Mouse (Mus musculus): ENCODE results near the gene Ctso. TPM values are rescaled to one million over a fixed set of nuclear protein-coding genes. Genes with fewer than 3 reads are reported as not detected.

The Ctso gene
- polyA plus RNA-seq, 1 experiment: 8.9 TPM

DNA sequence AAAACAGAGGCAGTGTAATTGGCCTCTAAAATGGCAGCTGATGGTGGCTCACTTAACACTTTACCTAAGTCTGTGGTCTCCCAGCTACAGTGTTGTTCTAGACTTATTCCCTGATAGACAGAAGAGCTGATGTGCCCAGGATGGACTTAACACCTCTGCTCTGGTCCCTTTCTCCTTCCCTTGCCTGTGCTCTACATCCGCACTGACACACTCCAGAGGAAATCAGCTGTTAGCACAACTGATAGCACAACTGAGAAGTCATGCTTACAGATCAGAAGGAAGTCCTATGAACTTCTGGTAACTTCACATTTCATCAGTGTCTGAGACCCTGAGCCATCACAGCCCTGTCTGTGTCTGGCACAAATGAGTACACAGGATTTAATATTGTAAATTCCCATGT lies 3.3 kb upstream of the Ctso start:
- Histone ChIP-seq H3K27ac (ENCODE audit: insufficient read depth, low read length) (peak overlapping the region; percentile 55), H3K4me1 (ENCODE audit: control insufficient read depth, insufficient read depth, insufficient read length) (peaks cover 15% of the 10 kb centered on the region), H3K36me3 (ENCODE audit: control insufficient read depth, insufficient read depth, low read length) (no peaks in the 10 kb centered on the region), H3K27me3 (ENCODE audit: control insufficient read depth, insufficient read depth, low read length) (no peaks in the 10 kb centered on the region), H3K4me3 (ENCODE audit: extremely low read depth, insufficient read depth, insufficient read length) (no peak overlapping the region)
- DNase-seq (ENCODE audit: low read depth in 1 of 2, low spot score in 2 of 2): no peak
- no peak for TF ChIP-seq POLR2A (IDR thresholded peaks at IDR 0.05; ENCODE audit: low read depth, low read length)
- TF ChIP-seq CTCF (IDR thresholded peaks at IDR 0.05; ENCODE audit: extremely low read depth, insufficient read depth, insufficient read length, insufficient replicate concordance): no peak
- WGBS: 59% methylated on average over 1 of the region's 1 CpGs

DNA sequence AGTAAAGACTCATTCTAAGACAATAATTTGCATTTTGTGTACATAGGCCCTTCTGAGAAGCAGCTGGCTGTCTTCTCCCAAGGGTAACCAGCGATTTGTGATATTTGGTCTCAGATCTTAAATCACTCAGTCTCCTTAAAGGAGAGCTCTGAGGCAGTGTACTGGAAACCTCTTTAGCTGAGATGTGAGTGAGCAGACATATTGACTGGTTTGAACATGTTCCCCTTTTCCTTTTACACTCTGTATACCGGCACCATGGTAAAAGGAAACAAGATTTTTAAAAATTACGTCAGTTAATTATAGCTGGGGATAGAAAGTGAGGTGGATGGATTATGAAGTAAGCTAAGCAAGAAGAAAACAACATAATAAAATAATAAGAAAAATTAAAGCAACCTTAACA lies 706 bp upstream of the Ctso start:
- peaks cover 18% of the 10 kb centered on the region for H3K4me1 ChIP-seq (ENCODE audit: control insufficient read depth, insufficient read depth, insufficient read length)
- TF ChIP-seq CTCF (IDR thresholded peaks at IDR 0.05; ENCODE audit: extremely low read depth, insufficient read depth, insufficient read length, insufficient replicate concordance) (no peak), POLR2A (IDR thresholded peaks at IDR 0.05; ENCODE audit: low read depth, low read length) (no peak)
- 24% methylated on average over 3 of the region's 3 CpGs for WGBS
- peak overlapping the region; percentile 22; the same call in 1 of the 2 replicates for H3K27ac ChIP-seq (ENCODE audit: insufficient read depth, low read length)
- no peak for DNase-seq (ENCODE audit: low read depth in 1 of 2, low spot score in 2 of 2)
- no peak overlapping the region for H3K4me3 ChIP-seq (ENCODE audit: extremely low read depth, insufficient read depth, insufficient read length)
- no peaks in the 10 kb centered on the region for H3K36me3 ChIP-seq (ENCODE audit: control insufficient read depth, insufficient read depth, low read length)
- H3K27me3 ChIP-seq (ENCODE audit: control insufficient read depth, insufficient read depth, low read length): no peaks in the 10 kb centered on the region

DNA sequence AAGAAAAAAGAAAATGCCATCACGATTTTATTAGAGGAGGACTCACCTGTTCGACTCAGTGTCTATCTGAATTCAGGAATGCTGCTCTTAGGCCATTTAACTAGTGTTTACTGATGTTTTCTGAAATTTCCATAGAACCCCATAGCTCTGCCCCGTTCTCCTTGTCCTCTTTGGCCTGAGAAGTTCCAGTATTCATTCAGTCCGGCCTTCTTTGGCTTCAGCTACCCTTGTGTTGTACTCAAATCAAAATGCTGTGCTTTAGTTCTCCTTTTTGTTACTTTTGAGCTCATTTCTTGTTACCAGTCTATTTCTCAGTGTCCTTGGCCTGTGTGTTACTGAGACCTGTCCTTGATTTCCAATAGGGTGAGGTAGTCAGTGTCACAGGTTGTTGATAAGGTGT lies 947 bp downstream of the Ctso start:
- Histone ChIP-seq H3K36me3 (ENCODE audit: control insufficient read depth, insufficient read depth, low read length) (no peaks in the 10 kb centered on the region), H3K27me3 (ENCODE audit: control insufficient read depth, insufficient read depth, low read length) (no peaks in the 10 kb centered on the region), H3K4me3 (ENCODE audit: extremely low read depth, insufficient read depth, insufficient read length) (no peak overlapping the region; the same call in 1 of the 2 replicates), H3K27ac (ENCODE audit: insufficient read depth, low read length) (peak overlapping the region; percentile 3; the same call in 1 of the 2 replicates), H3K4me1 (ENCODE audit: control insufficient read depth, insufficient read depth, insufficient read length) (peaks cover 15% of the 10 kb centered on the region)
- no peak for DNase-seq (ENCODE audit: low read depth in 1 of 2, low spot score in 2 of 2)
- no peak for TF ChIP-seq CTCF (IDR thresholded peaks at IDR 0.05; ENCODE audit: extremely low read depth, insufficient read depth, insufficient read length, insufficient replicate concordance)
- TF ChIP-seq POLR2A (IDR thresholded peaks at IDR 0.05; ENCODE audit: low read depth, low read length): no peak
- 72% methylated on average over 4 of the region's 4 CpGs for WGBS

DNA sequence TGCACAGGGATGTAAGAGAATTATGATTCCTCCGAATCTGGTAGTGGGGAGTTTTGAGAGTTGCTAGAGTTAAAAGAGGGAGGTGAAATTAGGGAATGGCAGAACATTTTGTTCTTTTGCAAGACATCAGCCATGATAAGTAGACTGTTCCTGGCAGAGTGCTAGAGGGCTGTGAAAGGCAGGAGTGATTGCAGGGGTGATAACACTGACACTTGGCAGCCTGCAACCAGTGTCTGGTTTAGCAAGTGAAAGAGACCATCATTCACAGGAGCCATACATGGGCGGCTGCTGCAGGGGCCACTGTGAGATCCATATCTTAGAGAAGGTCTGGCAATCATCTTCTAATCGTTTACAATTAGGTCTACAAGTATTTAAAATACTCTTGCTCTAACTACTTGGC lies 6.5 kb downstream of the Ctso start:
- peaks cover 9% of the 10 kb centered on the region for H3K4me1 ChIP-seq (ENCODE audit: control insufficient read depth, insufficient read depth, insufficient read length)
- no peak overlapping the region for H3K27ac ChIP-seq (ENCODE audit: insufficient read depth, low read length)
- peaks cover 13% of the 10 kb centered on the region; the same call in 1 of the 2 replicates for H3K36me3 ChIP-seq (ENCODE audit: control insufficient read depth, insufficient read depth, low read length)
- no peak overlapping the region for H3K4me3 ChIP-seq (ENCODE audit: extremely low read depth, insufficient read depth, insufficient read length)
- DNase-seq (ENCODE audit: low read depth in 1 of 2, low spot score in 2 of 2): no peak
- WGBS: 79% methylated on average over 3 of the region's 3 CpGs
- H3K27me3 ChIP-seq (ENCODE audit: control insufficient read depth, insufficient read depth, low read length): no peaks in the 10 kb centered on the region
- TF ChIP-seq POLR2A (IDR thresholded peaks at IDR 0.05; ENCODE audit: low read depth, low read length) (no peak), CTCF (IDR thresholded peaks at IDR 0.05; ENCODE audit: extremely low read depth, insufficient read depth, insufficient read length, insufficient replicate concordance) (no peak)

DNA sequence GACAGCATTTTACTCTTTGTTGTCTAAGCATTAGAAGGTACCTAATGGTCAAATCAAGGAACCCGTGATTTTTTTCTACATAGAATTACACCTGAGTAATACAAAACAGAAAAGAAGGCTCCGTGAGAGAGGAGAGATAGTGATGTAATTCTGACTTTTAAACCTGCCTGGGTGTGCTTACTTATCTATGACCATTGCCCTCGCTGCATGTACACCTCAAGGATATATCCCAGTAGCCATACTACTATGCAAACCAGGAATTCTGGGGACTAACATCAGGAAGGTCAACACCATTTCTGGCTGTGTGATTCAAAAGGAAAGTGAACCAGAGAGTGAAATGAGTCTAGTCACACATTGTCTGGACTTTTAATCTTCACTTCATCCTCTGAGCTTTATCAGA lies 9.9 kb downstream of the Ctso start:
- Histone ChIP-seq H3K4me1 (ENCODE audit: control insufficient read depth, insufficient read depth, insufficient read length) (peaks cover 5% of the 10 kb centered on the region), H3K27me3 (ENCODE audit: control insufficient read depth, insufficient read depth, low read length) (no peaks in the 10 kb centered on the region), H3K36me3 (ENCODE audit: control insufficient read depth, insufficient read depth, low read length) (peaks cover 24% of the 10 kb centered on the region), H3K4me3 (ENCODE audit: extremely low read depth, insufficient read depth, insufficient read length) (no peak overlapping the region), H3K27ac (ENCODE audit: insufficient read depth, low read length) (no peak overlapping the region)
- no peak for TF ChIP-seq CTCF (IDR thresholded peaks at IDR 0.05; ENCODE audit: extremely low read depth, insufficient read depth, insufficient read length, insufficient replicate concordance)
- no peak for TF ChIP-seq POLR2A (IDR thresholded peaks at IDR 0.05; ENCODE audit: low read depth, low read length)
- DNase-seq (ENCODE audit: low read depth in 1 of 2, low spot score in 2 of 2): no peak
- 91% methylated on average over 3 of the region's 3 CpGs for WGBS

DNA sequence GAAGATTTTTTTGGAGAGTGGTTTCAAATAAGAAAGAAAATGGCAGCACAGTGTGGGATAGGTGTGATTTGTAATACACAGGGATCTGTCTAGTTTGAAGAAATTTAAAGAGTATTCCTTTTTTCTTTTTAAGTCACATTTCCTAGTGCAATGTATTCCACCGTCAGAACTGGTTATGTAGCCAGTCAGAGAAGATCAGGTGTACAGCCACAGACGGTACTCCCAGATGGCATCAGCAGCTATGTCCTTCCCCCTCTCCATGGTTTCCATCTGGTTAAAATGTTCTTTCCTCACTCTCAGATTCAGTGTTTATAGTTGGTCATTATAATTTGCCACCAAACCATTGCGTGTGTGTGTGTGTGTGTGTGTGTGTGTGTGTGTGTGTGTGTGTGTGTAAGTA lies 10.7 kb downstream of the Ctso start:
- H3K36me3 ChIP-seq (ENCODE audit: control insufficient read depth, insufficient read depth, low read length): peaks cover 29% of the 10 kb centered on the region
- no peak overlapping the region for H3K4me3 ChIP-seq (ENCODE audit: extremely low read depth, insufficient read depth, insufficient read length)
- no peaks in the 10 kb centered on the region for H3K27me3 ChIP-seq (ENCODE audit: control insufficient read depth, insufficient read depth, low read length)
- DNase-seq (ENCODE audit: low read depth in 1 of 2, low spot score in 2 of 2): no peak
- H3K4me1 ChIP-seq (ENCODE audit: control insufficient read depth, insufficient read depth, insufficient read length): peaks cover 3% of the 10 kb centered on the region; the same call in 1 of the 2 replicates
- TF ChIP-seq CTCF (IDR thresholded peaks at IDR 0.05; ENCODE audit: extremely low read depth, insufficient read depth, insufficient read length, insufficient replicate concordance) (no peak), POLR2A (IDR thresholded peaks at IDR 0.05; ENCODE audit: low read depth, low read length) (no peak)
- H3K27ac ChIP-seq (ENCODE audit: insufficient read depth, low read length): no peak overlapping the region
- 88% methylated on average over 3 of the region's 3 CpGs for WGBS

DNA sequence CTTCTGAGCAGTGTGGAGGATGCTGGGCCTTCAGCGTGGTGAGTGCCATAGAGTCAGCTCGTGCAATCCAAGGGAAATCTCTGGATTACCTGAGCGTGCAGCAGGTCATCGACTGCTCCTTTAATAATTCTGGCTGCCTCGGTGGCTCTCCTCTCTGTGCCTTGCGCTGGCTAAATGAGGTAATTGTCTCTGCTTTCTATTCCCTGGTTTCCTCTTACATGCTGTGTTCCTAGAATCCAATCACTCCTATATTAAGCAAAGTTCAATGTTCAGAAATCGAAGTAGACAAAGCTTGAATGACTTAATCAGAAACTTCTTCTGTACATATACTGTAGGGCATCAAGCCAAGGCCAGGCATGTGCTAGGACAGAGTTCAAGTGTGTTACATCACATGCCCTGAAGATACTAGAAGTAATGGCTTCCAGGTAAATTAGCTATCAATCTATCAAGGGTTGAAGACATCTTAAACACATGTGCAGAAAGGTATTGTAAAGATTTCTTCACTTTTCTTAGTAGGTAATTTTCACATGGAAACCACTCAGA lies 12.5 kb downstream of the Ctso start:
- no peak for TF ChIP-seq POLR2A (IDR thresholded peaks at IDR 0.05; ENCODE audit: low read depth, low read length)
- TF ChIP-seq CTCF (IDR thresholded peaks at IDR 0.05; ENCODE audit: extremely low read depth, insufficient read depth, insufficient read length, insufficient replicate concordance): no peak
- no peak overlapping the region for H3K27ac ChIP-seq (ENCODE audit: insufficient read depth, low read length)
- 94% methylated on average over 7 of the region's 7 CpGs for WGBS
- peaks cover 3% of the 10 kb centered on the region; the same call in 1 of the 2 replicates for H3K4me1 ChIP-seq (ENCODE audit: control insufficient read depth, insufficient read depth, insufficient read length)
- H3K4me3 ChIP-seq (ENCODE audit: extremely low read depth, insufficient read depth, insufficient read length): no peak overlapping the region
- DNase-seq (ENCODE audit: low read depth in 1 of 2, low spot score in 2 of 2): no peak
- H3K36me3 ChIP-seq (ENCODE audit: control insufficient read depth, insufficient read depth, low read length): peaks cover 31% of the 10 kb centered on the region
- no peaks in the 10 kb centered on the region for H3K27me3 ChIP-seq (ENCODE audit: control insufficient read depth, insufficient read depth, low read length)

Measured in spleen, adult 2 months (tissue).